Mouse (Mus musculus) erythroid progenitor cell, adult 5-6 weeks (primary cell): ENCODE measurements around the gene Acat3. TPM values are rescaled to one million over a fixed set of nuclear protein-coding genes. Genes with fewer than 3 reads are reported as not detected.

Source experiments
- ATAC-seq: replicated peaks from 2 replicates; pipeline ENCODE4 v1.8.0; 2016; ENCODE audit warnings: moderate number of reproducible peaks, mild to moderate bottlenecking, moderate TSS enrichment, inconsistent platforms; ENCODE audit not compliant: poor library complexity, low FRiP score, severe bottlenecking
- total RNA-seq, 2 experiments: library from RNA; stranded (forward) in 1 of 2; stranded (reverse) in 1 of 2; fragments of 150-400 nt in 1 of 2; fragments of 186-747, 209-891 nt in 1 of 2; gene quantifications; 2 replicates each; pipeline versions ENCODE4 v1.2.3 to v1.2.4; 2015 to 2017; ENCODE audit warnings: low replicate concordance in 2 of 2

Gene Acat3
- total RNA-seq, 2 experiments from 2014 or later: not detected

- ATAC-seq: no peak
These were observed 59.2 kb downstream of the Acat3 start for GRCm38 (mm10) chr17:12881216-12881615.

- ATAC-seq: peak; percentile 75
These were observed 60.2 kb downstream of the Acat3 start for GRCm38 (mm10) chr17:12880178-12880577.

GRCm38 (mm10) chr17:12875734-12876133 is 64.7 kb downstream of the Acat3 start, which contains the start of gene Mrgprh:
Gene Mrgprh, plus strand, starts transcription at chr17:12876034.
- no peak for ATAC-seq

Other genes starting within 250 kb of the Acat3 start
- 1.7 and 2.2 TPM in 2 replicates for gene Igf2r, start 170.9 kb downstream of the Acat3 start, total RNA-seq (2015; ENCODE audit: low replicate concordance)
- gene Igf2r, start 170.9 kb downstream of the Acat3 start, total RNA-seq (2017; ENCODE audit: low replicate concordance): 5.4 and 12.9 TPM in 2 replicates
- not detected in 2 replicates for gene Mas1, start 72.5 kb downstream of the Acat3 start, total RNA-seq (2015; ENCODE audit: low replicate concordance)
- gene Mas1, start 72.5 kb downstream of the Acat3 start, total RNA-seq (2017; ENCODE audit: low replicate concordance): not detected in 2 replicates
- gene Mrgprh, start 64.6 kb downstream of the Acat3 start, total RNA-seq (2015; ENCODE audit: low replicate concordance): not detected in 2 replicates
- not detected in 2 replicates for gene Mrgprh, start 64.6 kb downstream of the Acat3 start, total RNA-seq (2017; ENCODE audit: low replicate concordance)
- gene Pnldc1, start 30.4 kb downstream of the Acat3 start, total RNA-seq (2015; ENCODE audit: low replicate concordance): 2.9 TPM in 1 of 2 replicates, not detected in the other
- gene Pnldc1, start 30.4 kb downstream of the Acat3 start, total RNA-seq (2017; ENCODE audit: low replicate concordance): 7.4 TPM in 1 of 2 replicates, not detected in the other
- 136 and 173 TPM in 2 replicates for gene Tcp1, start 24.9 kb downstream of the Acat3 start, total RNA-seq (2015; ENCODE audit: low replicate concordance)
- 208 and 220 TPM in 2 replicates for gene Tcp1, start 24.9 kb downstream of the Acat3 start, total RNA-seq (2017; ENCODE audit: low replicate concordance)
- 96.0 and 107 TPM in 2 replicates for gene Mrpl18, start 24.3 kb downstream of the Acat3 start, total RNA-seq (2015; ENCODE audit: low replicate concordance)
- gene Mrpl18, start 24.3 kb downstream of the Acat3 start, total RNA-seq (2017; ENCODE audit: low replicate concordance): 57.0 and 93.7 TPM in 2 replicates
- gene Acat2, start 20.1 kb upstream of the Acat3 start, total RNA-seq (2015; ENCODE audit: low replicate concordance): 3.2 and 17.2 TPM in 2 replicates
- gene Acat2, start 20.1 kb upstream of the Acat3 start, total RNA-seq (2017; ENCODE audit: low replicate concordance): 3.9 and 7.3 TPM in 2 replicates
- 66.0 and 97.3 TPM in 2 replicates for gene Wtap, start 53.6 kb upstream of the Acat3 start, total RNA-seq (2015; ENCODE audit: low replicate concordance)
- 108 and 124 TPM in 2 replicates for gene Wtap, start 53.6 kb upstream of the Acat3 start, total RNA-seq (2017; ENCODE audit: low replicate concordance)
- gene Sod2, start 66.2 kb upstream of the Acat3 start, total RNA-seq (2015; ENCODE audit: low replicate concordance): 18.4 and 58.3 TPM in 2 replicates
- gene Sod2, start 66.2 kb upstream of the Acat3 start, total RNA-seq (2017; ENCODE audit: low replicate concordance): 8.0 and 16.8 TPM in 2 replicates
- not detected in 2 replicates for gene Gpr31b, start 111.7 kb upstream of the Acat3 start, total RNA-seq (2015; ENCODE audit: low replicate concordance)
- not detected in 2 replicates for gene Gpr31b, start 111.7 kb upstream of the Acat3 start, total RNA-seq (2017; ENCODE audit: low replicate concordance)
- not detected in 2 replicates for gene Tcp10b, start 120.5 kb upstream of the Acat3 start, total RNA-seq (2015; ENCODE audit: low replicate concordance)
- 0.39 TPM in 1 of 2 replicates, not detected in the other for gene Tcp10b, start 120.5 kb upstream of the Acat3 start, total RNA-seq (2017; ENCODE audit: low replicate concordance)
- gene Unc93a, start 191.2 kb upstream of the Acat3 start, total RNA-seq (2015; ENCODE audit: low replicate concordance): not detected in 2 replicates
- gene Unc93a, start 191.2 kb upstream of the Acat3 start, total RNA-seq (2017; ENCODE audit: low replicate concordance): not detected in 2 replicates